Mouse (Mus musculus) hindbrain, postnatal 0 days (tissue): ENCODE measurements around the gene Slc4a10. TPM values are rescaled to one million over a fixed set of nuclear protein-coding genes. Genes with fewer than 3 reads are reported as not detected.

Experiments
- ATAC-seq: fragments of 200-750 bp; cut with Nextera tagmentation; 2 replicates; pipeline ENCODE4 v1.8.0; 2017; ENCODE audit warnings: mild to moderate bottlenecking, moderate TSS enrichment, moderate library complexity
- DNase-seq: peaks from one replicate; pipeline ENCODE4 v3.0.0-alpha.2; 2015; ENCODE audit warnings: low spot score
- H3K27ac ChIP-seq: fragments of 300-500 bp; sonication (generic); 2 replicates; pipeline ENCODE4 v1.5.1; 2014; ENCODE audit warnings: mild to moderate bottlenecking
- H3K27me3 ChIP-seq: fragments of 300-500 bp; sonication (generic); 2 replicates; pipeline ENCODE4 v1.6.1; 2014; ENCODE audit warnings: low read length, mixed read lengths; ENCODE audit not compliant: insufficient read depth
- H3K36me3 ChIP-seq: fragments of 300-500 bp; sonication (generic); 2 replicates; pipeline ENCODE4 v1.6.1; 2014; ENCODE audit warnings: low read length, mixed read lengths; ENCODE audit not compliant: insufficient read depth
- H3K4me1 ChIP-seq: fragments of 300-500 bp; sonication (generic); 2 replicates; pipeline ENCODE4 v1.6.1; 2014; ENCODE audit warnings: antibody characterized with exemption, low read length, mixed read lengths; ENCODE audit not compliant: insufficient read depth
- H3K4me2 ChIP-seq: fragments of 300-500 bp; sonication (generic); 2 replicates; pipeline ENCODE4 v1.6.1; 2014; ENCODE audit warnings: low read depth, mild to moderate bottlenecking, low read length, moderate library complexity, mixed read lengths
- H3K4me3 ChIP-seq: fragments of 300-500 bp; sonication (generic); 2 replicates; pipeline ENCODE4 v1.5.1; 2014; ENCODE audit warnings: low read length
- H3K9ac ChIP-seq: fragments of 300-500 bp; sonication (generic); replicated peaks from 2 replicates; pipeline ENCODE4 v1.6.1; 2014; ENCODE audit warnings: mild to moderate bottlenecking, low read length, moderate library complexity, mixed read lengths
- H3K9me3 ChIP-seq: fragments of 300-500 bp; sonication (generic); 2 replicates; pipeline ENCODE4 v1.6.1; 2016; ENCODE audit warnings: low read length, mixed read lengths
- CTCF ChIP-seq: IDR thresholded peaks from 2 replicates; pipeline ENCODE4 v1.5.1; 2016; ENCODE audit warnings: antibody characterized with exemption, control low read depth, low read depth
- WGBS: fragments of 180-500 bp; shearing (Covaris S2); extraction: QIAGEN DNeasy Blood & Tissue Kit; methylation state at CpG from one replicate; pipeline ENCODE4 v1.1.7; 2014; 5-methylcytosine and 5-hydroxymethylcytosine counted together
- polyA plus RNA-seq: library from polyadenylated mRNA; unstranded; fragments of >200 nt; fragmentation: Nextera tagmentation; extraction: Ambion mirVana; gene quantifications from 2 replicates; pipeline ENCODE4 v1.2.1, GENCODE M21; 2015
- total RNA-seq: library from RNA; depleted of rRNA; stranded (reverse); fragments of >200 nt; gene quantifications from 2 replicates; pipeline ENCODE4 v1.2.3, GENCODE M21; 2014

Gene Slc4a10
- total and polyA plus RNA-seq, 2 experiments from 2014 or later = 26.8 to 74.4 TPM

GRCm38 (mm10) chr2:62323078-62323637 lies 276.9 kb downstream of the Slc4a10 start:
- no peaks in the 10 kb centered on the region for H3K9me3 ChIP-seq
- no peaks in the 10 kb centered on the region for H3K4me1 ChIP-seq
- ATAC-seq (no peak), DNase-seq (no peak)
- no peak overlapping the region for H3K4me3 ChIP-seq
- no peak for TF ChIP-seq CTCF
- H3K4me2 ChIP-seq = no peak overlapping the region
- WGBS = 69% methylated on average over 9 of the region's 9 CpGs
- H3K9ac ChIP-seq = no peak overlapping the region
- H3K27me3 ChIP-seq = no peaks in the 10 kb centered on the region
- H3K27ac ChIP-seq = no peak overlapping the region
- H3K36me3 ChIP-seq = no peaks in the 10 kb centered on the region

GRCm38 (mm10) chr2:62325388-62325787 lies 279.1 kb downstream of the Slc4a10 start:
- DNase-seq (no peak), ATAC-seq (no peak)
- no peak overlapping the region for H3K4me3 ChIP-seq
- no peak overlapping the region for H3K4me2 ChIP-seq
- H3K36me3 ChIP-seq = no peaks in the 10 kb centered on the region
- H3K27me3 ChIP-seq = no peaks in the 10 kb centered on the region
- no peaks in the 10 kb centered on the region for H3K9me3 ChIP-seq
- no peak for TF ChIP-seq CTCF
- no peaks in the 10 kb centered on the region for H3K4me1 ChIP-seq
- H3K27ac ChIP-seq = no peak overlapping the region
- H3K9ac ChIP-seq = no peak overlapping the region
- WGBS = 91% methylated on average over 2 of the region's 2 CpGs

DNA sequence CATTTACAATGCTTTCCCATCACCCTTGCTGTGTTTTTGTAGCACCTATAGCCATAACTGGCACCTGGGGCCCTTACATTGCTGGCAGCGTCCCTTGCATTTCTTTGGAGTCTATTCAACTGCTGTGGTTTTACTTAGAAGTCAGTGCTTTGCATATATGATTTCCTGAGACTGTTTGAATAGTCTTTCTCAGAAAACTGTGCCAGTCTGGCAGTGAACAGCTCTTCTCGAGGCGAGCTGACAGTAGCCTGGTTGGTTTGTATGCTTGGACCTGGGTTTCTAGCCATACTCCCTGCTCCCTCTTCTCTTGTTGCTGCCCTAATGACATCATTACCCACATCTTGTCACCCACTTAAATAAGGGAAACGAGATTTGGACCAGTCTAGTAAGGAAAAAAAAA lies 285.7 kb downstream of the Slc4a10 start:
- TF ChIP-seq CTCF = no peak
- ATAC-seq = no peak

DNA sequence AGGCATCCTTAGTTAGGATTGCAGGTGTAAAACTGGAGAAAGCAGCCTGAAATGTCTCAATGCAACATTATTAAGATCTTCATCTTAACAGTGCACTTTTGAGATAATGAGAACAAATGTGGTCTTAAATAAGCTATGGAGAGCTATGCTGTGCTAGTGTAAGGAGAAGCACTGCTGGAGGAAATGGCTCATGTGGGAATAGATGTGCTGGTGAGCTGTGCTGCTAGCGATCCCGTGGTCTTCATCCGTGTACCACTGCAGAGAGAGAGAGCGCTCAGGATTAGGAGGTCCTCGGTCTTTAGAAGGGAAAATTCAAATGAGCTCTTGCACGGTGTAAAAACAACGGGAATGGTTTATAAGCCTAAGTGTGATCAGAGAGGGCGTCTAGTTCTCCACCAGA lies 286.2 kb downstream of the Slc4a10 start:
- Histone ChIP-seq H3K4me1 (no peaks in the 10 kb centered on the region), H3K27me3 (no peaks in the 10 kb centered on the region), H3K27ac (no peak overlapping the region), H3K9ac (no peak overlapping the region), H3K4me3 (no peak overlapping the region), H3K4me2 (no peak overlapping the region), H3K9me3 (no peaks in the 10 kb centered on the region), H3K36me3 (no peaks in the 10 kb centered on the region)
- 70% methylated on average over 8 of the region's 8 CpGs for WGBS
- no peak for TF ChIP-seq CTCF
- ATAC-seq = no peak; the same call in 1 of the 2 replicates
- DNase-seq = no peak

More for the DNA sequence above, 285.7 kb downstream of the Slc4a10 start:
- no peaks in the 10 kb centered on the region for H3K36me3 ChIP-seq
- DNase-seq = no peak
- no peaks in the 10 kb centered on the region for H3K4me1 ChIP-seq
- H3K4me2 ChIP-seq = no peak overlapping the region
- no peaks in the 10 kb centered on the region for H3K9me3 ChIP-seq
- WGBS = 40% methylated on average over 4 of the region's 4 CpGs
- no peak overlapping the region for H3K27ac ChIP-seq
- no peaks in the 10 kb centered on the region for H3K27me3 ChIP-seq
- no peak overlapping the region for H3K4me3 ChIP-seq
- H3K9ac ChIP-seq = no peak overlapping the region

DNA sequence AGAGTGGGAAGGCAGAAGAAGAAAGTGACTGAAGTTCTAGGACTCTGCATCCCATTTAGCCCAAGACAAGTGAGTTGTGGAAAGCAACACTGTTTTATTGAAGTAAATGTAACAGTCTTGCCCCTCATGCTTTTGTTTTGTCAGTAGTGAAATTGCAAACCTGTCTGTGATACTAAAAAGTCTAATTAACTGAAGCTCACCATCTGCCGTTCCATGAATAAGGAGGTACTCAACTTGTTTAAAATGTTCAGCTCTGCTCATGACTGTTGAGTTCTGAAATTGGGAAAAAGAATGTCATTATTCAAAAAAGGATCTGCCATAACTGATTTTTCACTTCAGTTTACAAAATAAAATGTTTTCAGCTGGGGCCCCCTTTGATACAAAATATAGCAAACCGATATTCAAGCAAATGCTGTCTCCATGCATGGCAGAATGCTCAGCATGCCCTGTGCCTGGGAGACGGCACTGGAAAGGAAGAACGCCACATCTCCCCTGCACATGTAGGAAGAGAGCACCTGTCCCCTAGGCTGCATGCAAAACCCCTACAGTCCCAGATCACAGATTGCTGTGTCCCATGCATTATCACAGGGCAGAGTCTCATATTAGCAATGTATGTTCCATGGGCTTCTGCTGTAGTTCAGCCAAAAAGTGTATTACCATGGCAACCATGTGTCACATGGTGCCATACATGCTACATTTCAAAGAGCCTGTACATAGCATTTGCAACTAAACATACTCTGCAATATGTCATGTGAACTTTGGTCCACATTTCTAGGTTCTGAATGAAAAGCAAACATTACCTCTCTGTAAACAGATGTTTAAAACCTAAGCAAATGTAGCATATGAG lies 288.4 kb downstream of the Slc4a10 start:
- TF ChIP-seq CTCF = no peak
- Histone ChIP-seq H3K27ac (no peak overlapping the region), H3K9me3 (no peaks in the 10 kb centered on the region), H3K36me3 (no peaks in the 10 kb centered on the region), H3K4me1 (no peaks in the 10 kb centered on the region), H3K9ac (no peak overlapping the region), H3K4me2 (no peak overlapping the region), H3K27me3 (no peaks in the 10 kb centered on the region), H3K4me3 (no peak overlapping the region)
- 67% methylated on average over 4 of the region's 4 CpGs for WGBS
- DNase-seq = no peak
- ATAC-seq = peak; percentile 50; the same call in 1 of the 2 replicates

- no peak for ATAC-seq
- Histone ChIP-seq H3K27me3 (no peaks in the 10 kb centered on the region), H3K27ac (no peak overlapping the region), H3K9me3 (no peaks in the 10 kb centered on the region), H3K9ac (no peak overlapping the region), H3K4me3 (no peak overlapping the region), H3K4me2 (no peak overlapping the region), H3K4me1 (no peaks in the 10 kb centered on the region; the same call in 1 of the 2 replicates), H3K36me3 (no peaks in the 10 kb centered on the region)
- WGBS = 90% methylated on average over 7 of the region's 7 CpGs
- DNase-seq = no peak
- no peak for TF ChIP-seq CTCF
Observed at GRCm38 (mm10) chr2:62337086-62337485, 290.8 kb downstream of the Slc4a10 start.
